Mouse (Mus musculus): ENCODE measurements around the gene Akap8l. TPM values are rescaled to one million over a fixed set of nuclear protein-coding genes. Genes with fewer than 3 reads are reported as not detected.
A peak's percentile ranks its signal among the peaks of the same experiment; 100 is the strongest.

The Akap8l gene
- polyA plus RNA-seq, 1 experiment = 83.7 TPM

DNA sequence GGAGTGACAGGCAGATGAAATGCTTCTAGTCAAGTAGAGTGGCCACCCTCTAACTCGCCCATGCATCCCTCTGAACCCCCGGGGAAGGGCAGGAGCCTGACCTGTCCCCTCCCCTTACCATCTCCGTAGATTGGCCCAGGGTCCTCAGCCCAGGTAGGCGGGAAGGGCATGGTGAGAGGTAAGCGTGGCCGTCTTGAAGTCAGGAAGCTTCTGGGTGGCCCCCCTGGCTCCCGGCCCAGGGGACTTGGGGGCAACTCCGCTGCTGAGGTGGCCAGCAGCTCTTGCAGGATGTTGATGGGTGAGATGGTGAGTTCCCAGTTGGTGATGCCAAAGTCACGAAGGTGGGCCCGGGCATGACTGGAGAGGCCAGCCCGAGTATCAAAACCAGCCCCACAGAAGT lies 17.3 kb upstream of the Akap8l start:
- no peak overlapping the region for H3K4me3 ChIP-seq (ENCODE audit: low read depth, low read length)
- no peaks in the 10 kb centered on the region for H3K27me3 ChIP-seq (ENCODE audit: control insufficient read depth, insufficient read depth, low read length)
- H3K36me3 ChIP-seq (ENCODE audit: control insufficient read depth, insufficient read depth, low read length) = no peaks in the 10 kb centered on the region; the same call in none of the 2 replicates
- 92% methylated on average over 11 of the region's 11 CpGs for whole genome bisulfite sequencing
- TF ChIP-seq CTCF (IDR thresholded peaks at IDR 0.05; ENCODE audit: extremely low read depth, insufficient read length, insufficient replicate concordance, low read depth, low read length) (no peak), POLR2A (IDR thresholded peaks at IDR 0.05; ENCODE audit: low read depth, low read length) (no peak)
- no peak overlapping the region for H3K27ac ChIP-seq (ENCODE audit: insufficient read depth, low read depth, low read length)
- H3K4me1 ChIP-seq (ENCODE audit: control insufficient read depth, insufficient read depth, insufficient read length, low read length) = peaks cover 11% of the 10 kb centered on the region; the same call in 1 of the 2 replicates

DNA sequence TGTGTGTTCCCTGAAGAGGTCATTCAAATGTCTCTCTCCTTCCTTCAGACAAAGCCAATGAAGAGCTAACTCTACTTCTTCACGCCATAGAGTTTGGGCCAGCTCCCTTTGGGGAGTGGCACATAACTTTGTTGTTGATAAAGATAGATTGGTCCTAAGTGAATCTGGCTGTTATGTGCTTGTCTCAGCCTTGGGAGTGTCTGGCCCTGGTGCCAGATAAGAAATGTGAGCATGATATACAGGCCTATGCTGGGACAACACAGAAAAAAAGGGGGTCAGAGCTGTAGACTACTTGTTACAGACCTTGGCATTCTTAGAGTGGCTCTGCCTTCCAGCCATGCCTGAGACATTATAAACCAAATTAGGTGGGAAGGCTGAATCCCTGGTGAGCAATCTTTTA lies 14.9 kb upstream of the Akap8l start:
- WGBS = 24% methylated on average over 1 of the region's 1 CpGs

DNA sequence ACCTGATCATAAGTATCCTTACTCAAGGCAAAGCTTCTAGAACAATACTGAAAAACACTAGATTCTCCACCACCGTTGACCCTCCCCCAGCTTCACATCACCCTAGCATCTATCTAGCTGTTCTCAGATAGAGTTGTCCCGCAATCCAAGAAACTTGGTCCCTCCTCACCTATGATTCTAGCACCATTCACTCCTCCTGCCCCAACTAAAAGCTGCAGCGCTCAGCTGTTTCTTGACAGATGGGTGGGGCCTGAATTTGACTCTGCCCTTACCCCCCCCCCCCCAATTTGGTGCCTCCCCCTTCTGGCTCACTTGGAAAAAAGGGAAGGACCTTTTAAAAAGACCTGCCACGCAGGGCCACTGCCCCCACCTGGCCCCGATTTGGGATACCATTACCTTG lies 14.4 kb upstream of the Akap8l start:
- TF ChIP-seq POLR2A (IDR thresholded peaks at IDR 0.05; ENCODE audit: low read depth, low read length) = no peak
- TF ChIP-seq CTCF (IDR thresholded peaks at IDR 0.05; ENCODE audit: extremely low read depth, insufficient read length, insufficient replicate concordance, low read depth, low read length) = no peak
- H3K27me3 ChIP-seq (ENCODE audit: control insufficient read depth, insufficient read depth, low read length) = no peaks in the 10 kb centered on the region
- H3K27ac ChIP-seq (ENCODE audit: insufficient read depth, low read depth, low read length) = no peak overlapping the region
- peaks cover 11% of the 10 kb centered on the region; the same call in 1 of the 2 replicates for H3K4me1 ChIP-seq (ENCODE audit: control insufficient read depth, insufficient read depth, insufficient read length, low read length)
- no peak overlapping the region for H3K4me3 ChIP-seq (ENCODE audit: low read depth, low read length)
- 40% methylated on average over 5 of the region's 5 CpGs for WGBS
- peaks cover 13% of the 10 kb centered on the region for H3K36me3 ChIP-seq (ENCODE audit: control insufficient read depth, insufficient read depth, low read length)

More for the DNA sequence above, 14.9 kb upstream of the Akap8l start:
- Histone ChIP-seq H3K4me1 (ENCODE audit: control insufficient read depth, insufficient read depth, insufficient read length, low read length) (peaks cover 11% of the 10 kb centered on the region; the same call in 1 of the 2 replicates), H3K4me3 (ENCODE audit: low read depth, low read length) (no peak overlapping the region), H3K36me3 (ENCODE audit: control insufficient read depth, insufficient read depth, low read length) (peaks cover 9% of the 10 kb centered on the region), H3K27ac (ENCODE audit: insufficient read depth, low read depth, low read length) (no peak overlapping the region), H3K27me3 (ENCODE audit: control insufficient read depth, insufficient read depth, low read length) (no peaks in the 10 kb centered on the region)
- TF ChIP-seq POLR2A (IDR thresholded peaks at IDR 0.05; ENCODE audit: low read depth, low read length) = no peak
- no peak for TF ChIP-seq CTCF (IDR thresholded peaks at IDR 0.05; ENCODE audit: extremely low read depth, insufficient read length, insufficient replicate concordance, low read depth, low read length)

DNA sequence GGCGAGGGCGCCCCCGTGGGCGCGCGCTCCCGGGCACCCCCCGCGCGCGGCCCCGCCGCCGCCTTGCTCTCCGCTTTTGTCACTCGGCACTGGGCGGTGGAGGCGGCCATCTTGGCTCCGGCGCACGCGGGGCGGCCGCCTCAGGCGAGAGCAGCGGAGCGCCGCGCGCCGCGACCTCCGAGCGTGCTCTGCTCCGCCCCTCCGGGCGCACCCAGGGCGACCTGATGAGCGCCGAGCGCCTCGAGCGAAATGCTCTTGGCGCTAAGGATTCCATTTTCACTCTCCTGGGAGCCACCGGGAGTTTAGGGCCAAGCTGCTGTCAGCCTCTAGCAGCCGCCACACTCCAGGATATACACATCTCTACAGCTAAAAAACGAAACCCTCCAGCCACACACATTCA lies 13.9 kb upstream of the Akap8l start:
- under 1% methylated on average over 43 of the region's 47 CpGs for WGBS
- no peaks in the 10 kb centered on the region for H3K27me3 ChIP-seq (ENCODE audit: control insufficient read depth, insufficient read depth, low read length)
- no peak overlapping the region for H3K27ac ChIP-seq (ENCODE audit: insufficient read depth, low read depth, low read length)
- peak overlapping the region; percentile 79 for H3K4me3 ChIP-seq (ENCODE audit: low read depth, low read length)
- peaks cover 17% of the 10 kb centered on the region for H3K36me3 ChIP-seq (ENCODE audit: control insufficient read depth, insufficient read depth, low read length)
- TF ChIP-seq POLR2A (IDR thresholded peaks at IDR 0.05; ENCODE audit: low read depth, low read length) (no peak), CTCF (IDR thresholded peaks at IDR 0.05; ENCODE audit: extremely low read depth, insufficient read length, insufficient replicate concordance, low read depth, low read length) (no peak)
- peaks cover 11% of the 10 kb centered on the region; the same call in 1 of the 2 replicates for H3K4me1 ChIP-seq (ENCODE audit: control insufficient read depth, insufficient read depth, insufficient read length, low read length)

DNA sequence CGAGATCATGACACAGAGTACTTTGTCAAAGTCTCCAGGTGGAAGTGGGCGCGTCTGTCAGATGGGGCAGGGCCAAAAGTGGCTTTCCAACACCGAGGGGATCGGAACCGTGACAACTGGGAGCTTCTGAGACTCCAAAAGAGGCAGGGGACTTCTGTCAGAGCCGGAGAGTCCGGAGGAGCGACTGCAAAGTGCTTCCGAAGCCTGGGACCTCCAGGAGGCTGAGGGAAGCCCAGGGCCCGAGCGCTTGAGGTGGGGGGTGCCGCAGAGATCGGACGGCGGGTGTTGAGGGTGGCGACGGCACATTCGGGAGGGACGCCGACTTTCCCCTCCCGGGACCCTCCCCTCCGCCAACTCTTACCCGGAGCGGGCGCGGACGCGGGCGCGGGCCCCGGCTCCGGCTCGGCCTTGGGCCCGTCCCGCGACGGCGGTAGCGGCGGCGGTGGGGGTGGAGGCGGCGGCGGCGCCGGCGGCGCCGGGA lies 13.5 kb upstream of the Akap8l start:
- whole genome bisulfite sequencing = under 1% methylated on average over 49 of the region's 50 CpGs

DNA sequence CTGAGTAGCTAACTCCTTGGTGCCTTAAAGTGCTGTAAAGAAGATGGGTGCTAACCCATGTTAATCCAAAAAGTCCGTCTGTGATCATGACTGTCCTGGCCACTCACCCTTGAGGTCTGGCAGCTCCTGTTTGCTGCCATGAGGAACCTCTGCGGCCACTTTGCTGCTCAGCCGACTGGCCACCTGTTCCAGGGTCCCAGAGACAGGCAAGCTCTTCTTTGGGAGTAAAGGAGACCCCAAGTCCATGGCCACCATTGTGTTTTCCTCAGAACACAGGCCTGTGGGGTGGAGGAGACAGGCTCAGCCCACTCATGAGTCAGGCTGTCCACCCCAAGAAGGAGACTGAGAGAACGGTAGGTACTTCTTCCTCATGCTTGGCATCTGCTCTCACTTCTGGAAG lies 12.3 kb upstream of the Akap8l start:
- H3K36me3 ChIP-seq (ENCODE audit: control insufficient read depth, insufficient read depth, low read length) = peaks cover 29% of the 10 kb centered on the region
- WGBS = 68% methylated on average over 4 of the region's 4 CpGs

More for the DNA sequence above, 13.5 kb upstream of the Akap8l start:
- Histone ChIP-seq H3K4me3 (ENCODE audit: low read depth, low read length) (peak overlapping the region; percentile 79), H3K27me3 (ENCODE audit: control insufficient read depth, insufficient read depth, low read length) (no peaks in the 10 kb centered on the region), H3K4me1 (ENCODE audit: control insufficient read depth, insufficient read depth, insufficient read length, low read length) (peaks cover 11% of the 10 kb centered on the region; the same call in 1 of the 2 replicates), H3K27ac (ENCODE audit: insufficient read depth, low read depth, low read length) (no peak overlapping the region), H3K36me3 (ENCODE audit: control insufficient read depth, insufficient read depth, low read length) (peaks cover 19% of the 10 kb centered on the region)
- TF ChIP-seq POLR2A (IDR thresholded peaks at IDR 0.05; ENCODE audit: low read depth, low read length) (no peak), CTCF (IDR thresholded peaks at IDR 0.05; ENCODE audit: extremely low read depth, insufficient read length, insufficient replicate concordance, low read depth, low read length) (no peak)

DNA sequence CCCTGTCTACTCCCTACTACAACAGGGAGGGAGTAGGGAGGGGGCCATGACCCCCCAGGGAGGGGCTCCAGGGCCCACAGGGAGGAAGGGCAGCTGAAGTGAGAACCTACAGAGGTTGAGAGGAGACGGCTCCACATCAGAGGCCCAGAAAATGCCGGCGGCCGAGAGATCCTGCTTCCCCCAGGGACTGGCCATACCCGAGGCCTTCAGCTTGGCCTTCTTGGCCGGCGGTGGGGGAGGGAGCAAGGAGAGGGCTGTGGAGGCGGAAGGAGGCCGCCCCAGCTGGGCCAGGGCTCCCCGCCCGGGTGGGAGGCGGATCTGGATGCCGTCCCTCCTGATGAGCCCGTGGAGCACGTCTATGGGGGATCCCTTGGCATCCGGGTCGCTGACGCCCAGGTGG lies 9.5 kb upstream of the Akap8l start:
- H3K27ac ChIP-seq (ENCODE audit: insufficient read depth, low read depth, low read length) = no peak overlapping the region
- 90% methylated on average over 18 of the region's 18 CpGs for WGBS
- H3K4me3 ChIP-seq (ENCODE audit: low read depth, low read length) = no peak overlapping the region
- peaks cover 8% of the 10 kb centered on the region; the same call in 1 of the 2 replicates for H3K4me1 ChIP-seq (ENCODE audit: control insufficient read depth, insufficient read depth, insufficient read length, low read length)
- peaks cover 54% of the 10 kb centered on the region for H3K36me3 ChIP-seq (ENCODE audit: control insufficient read depth, insufficient read depth, low read length)
- no peaks in the 10 kb centered on the region for H3K27me3 ChIP-seq (ENCODE audit: control insufficient read depth, insufficient read depth, low read length)
- TF ChIP-seq POLR2A (IDR thresholded peaks at IDR 0.05; ENCODE audit: low read depth, low read length) (no peak), CTCF (IDR thresholded peaks at IDR 0.05; ENCODE audit: extremely low read depth, insufficient read length, insufficient replicate concordance, low read depth, low read length) (no peak)

More for the DNA sequence above, 12.3 kb upstream of the Akap8l start:
- Histone ChIP-seq H3K27me3 (ENCODE audit: control insufficient read depth, insufficient read depth, low read length) (no peaks in the 10 kb centered on the region), H3K4me3 (ENCODE audit: low read depth, low read length) (no peak overlapping the region), H3K27ac (ENCODE audit: insufficient read depth, low read depth, low read length) (no peak overlapping the region), H3K4me1 (ENCODE audit: control insufficient read depth, insufficient read depth, insufficient read length, low read length) (peaks cover 11% of the 10 kb centered on the region; the same call in 1 of the 2 replicates)
- no peak for TF ChIP-seq POLR2A (IDR thresholded peaks at IDR 0.05; ENCODE audit: low read depth, low read length)
- TF ChIP-seq CTCF (IDR thresholded peaks at IDR 0.05; ENCODE audit: extremely low read depth, insufficient read length, insufficient replicate concordance, low read depth, low read length) = no peak

Measured in small intestine, adult 2 months (tissue).